Mouse (Mus musculus): ENCODE measurements around the gene Gap43.

DNA sequence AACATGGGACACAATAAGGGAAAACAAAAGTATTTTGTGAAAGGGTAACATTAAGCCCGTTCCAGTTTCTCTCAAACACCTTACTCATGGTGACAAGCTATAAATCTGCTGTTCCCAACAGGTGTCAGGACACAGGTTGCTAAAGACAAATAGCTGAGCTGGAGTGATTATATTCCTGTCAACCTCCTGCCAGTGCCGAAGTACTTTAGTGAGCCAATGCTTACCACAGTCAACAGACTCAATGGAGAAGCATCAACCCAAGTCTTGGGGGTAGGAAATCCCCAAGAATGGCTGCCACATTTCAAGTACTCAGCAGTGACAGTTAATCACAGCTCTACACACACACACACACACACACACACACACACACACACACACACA lies 70.9 kb downstream of the Gap43 start:
- no peak for TF ChIP-seq CTCF (IDR thresholded peaks at IDR 0.05; ENCODE audit: low read depth, low read length)
- TF ChIP-seq POLR2A (IDR thresholded peaks at IDR 0.05; ENCODE audit: borderline replicate concordance, low read depth, low read length): no peak

Data from bone marrow macrophage, adult 2 months (primary cell).